Mouse (Mus musculus): ENCODE measurements at regions not wholly inside any gene's neighbourhood (a gene's known extent, or its start where the extent isn't known, plus 50 kb on each side); places are given as distances from the start of the nearest gene placed in this dataset.

DNA sequence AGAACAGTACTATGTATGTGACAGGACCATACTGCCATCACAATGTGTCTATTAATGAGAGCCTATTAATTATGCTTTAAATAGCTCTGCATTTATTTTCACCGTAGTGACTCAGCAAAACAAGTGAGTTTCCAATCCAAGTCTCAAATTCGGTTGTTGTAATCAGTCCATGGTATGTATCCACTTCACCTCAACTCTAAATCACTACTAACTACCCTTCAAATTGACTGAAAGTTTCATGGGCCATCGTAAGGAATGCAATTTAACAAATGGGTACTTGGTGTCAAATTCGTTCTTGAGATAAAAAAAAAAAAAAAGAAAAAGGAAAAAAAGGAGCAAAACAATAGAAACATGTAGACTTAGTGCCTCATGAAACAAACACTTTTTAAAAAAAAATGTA is 433.2 kb downstream of the 1190002N15Rik start:
- no peak for DNase-seq

DNA sequence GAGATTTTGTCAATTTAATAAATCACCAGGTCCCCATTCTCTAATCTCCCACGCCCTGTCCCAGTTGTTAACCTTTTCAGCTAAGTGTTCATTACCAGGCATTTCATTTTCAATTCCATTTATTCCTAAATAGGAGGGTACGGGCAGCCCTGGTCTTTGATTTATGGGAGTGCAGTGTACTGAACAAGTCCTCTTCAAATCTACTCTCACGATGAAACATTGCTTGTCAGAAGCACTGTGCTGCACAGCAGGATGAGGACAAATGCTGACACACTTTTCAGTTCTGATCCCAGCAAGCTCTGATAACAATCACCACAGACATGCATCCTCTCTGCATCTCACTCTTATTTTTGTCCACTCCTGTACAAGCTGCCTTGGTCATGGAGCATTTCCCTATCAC is 435.9 kb downstream of the 1190002N15Rik start:
- DNase-seq, result no peak

DNA sequence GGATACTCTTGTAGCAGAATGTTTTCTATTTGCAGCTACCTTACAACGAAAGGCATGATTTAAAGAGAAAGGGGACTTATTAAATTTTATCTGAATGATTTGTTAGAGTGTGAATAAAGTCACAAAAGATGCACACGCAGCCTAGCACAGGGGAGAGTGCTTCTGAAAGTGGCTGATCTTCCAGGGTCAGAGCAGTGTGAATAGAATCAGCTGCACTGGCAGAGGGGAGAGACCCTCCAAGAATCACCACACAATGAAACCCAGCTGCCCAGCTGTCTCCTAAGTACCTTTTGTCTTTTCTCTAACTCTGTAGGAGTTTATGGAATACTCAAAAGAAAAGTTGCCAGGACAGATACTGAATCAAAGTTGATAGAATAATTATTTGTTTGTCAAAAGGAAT is 443.1 kb downstream of the 1190002N15Rik start:
- DNase-seq, result no peak

DNA sequence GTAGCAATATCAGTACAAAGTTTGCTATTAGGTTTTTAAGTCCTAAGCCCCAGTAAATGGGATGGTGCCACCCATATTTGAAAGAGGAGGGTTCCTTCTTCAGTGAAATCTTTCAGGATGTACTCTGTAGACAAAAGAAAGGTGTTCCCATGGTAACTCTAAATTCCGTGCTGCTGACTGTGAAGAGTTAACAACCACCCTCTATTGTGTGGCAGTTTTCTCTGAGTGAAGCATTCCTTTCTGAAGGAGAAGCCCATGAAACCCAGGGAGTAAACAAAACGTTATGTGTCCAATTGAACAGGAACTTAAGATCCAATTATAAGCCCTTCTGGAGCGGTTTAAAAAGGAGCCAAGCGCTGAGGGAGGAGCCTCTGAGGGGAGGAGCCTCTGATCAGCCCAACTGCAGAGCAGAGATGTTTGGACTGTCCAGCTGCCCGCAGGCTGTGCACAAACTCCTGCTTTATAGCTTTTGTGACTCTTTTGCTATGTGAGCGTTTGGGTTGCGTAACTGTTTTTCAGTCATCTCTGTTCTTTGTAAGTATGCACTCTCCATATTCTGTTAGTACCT is 446.1 kb downstream of the 1190002N15Rik start:
- no peak for DNase-seq

DNA sequence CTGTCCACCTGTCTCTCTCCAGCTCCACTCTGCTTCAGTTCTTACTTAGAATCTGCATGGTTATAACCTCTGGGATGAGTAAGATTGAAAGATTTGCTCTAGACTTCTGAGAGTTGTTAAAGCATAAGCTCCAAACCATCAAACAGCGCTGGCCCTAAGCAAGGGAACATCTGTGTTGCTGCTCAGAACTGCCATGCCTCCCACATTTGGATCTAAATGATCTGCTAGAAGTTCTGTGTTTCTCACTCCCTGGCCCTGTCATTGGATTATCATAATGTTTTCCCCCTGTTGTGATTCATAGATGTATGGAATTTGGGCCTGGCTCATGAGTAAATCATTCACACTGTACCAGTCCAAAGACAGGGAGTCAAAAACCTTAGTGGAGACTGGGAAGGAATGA is 448.1 kb downstream of the 1190002N15Rik start:
- no peak for DNase-seq

DNA sequence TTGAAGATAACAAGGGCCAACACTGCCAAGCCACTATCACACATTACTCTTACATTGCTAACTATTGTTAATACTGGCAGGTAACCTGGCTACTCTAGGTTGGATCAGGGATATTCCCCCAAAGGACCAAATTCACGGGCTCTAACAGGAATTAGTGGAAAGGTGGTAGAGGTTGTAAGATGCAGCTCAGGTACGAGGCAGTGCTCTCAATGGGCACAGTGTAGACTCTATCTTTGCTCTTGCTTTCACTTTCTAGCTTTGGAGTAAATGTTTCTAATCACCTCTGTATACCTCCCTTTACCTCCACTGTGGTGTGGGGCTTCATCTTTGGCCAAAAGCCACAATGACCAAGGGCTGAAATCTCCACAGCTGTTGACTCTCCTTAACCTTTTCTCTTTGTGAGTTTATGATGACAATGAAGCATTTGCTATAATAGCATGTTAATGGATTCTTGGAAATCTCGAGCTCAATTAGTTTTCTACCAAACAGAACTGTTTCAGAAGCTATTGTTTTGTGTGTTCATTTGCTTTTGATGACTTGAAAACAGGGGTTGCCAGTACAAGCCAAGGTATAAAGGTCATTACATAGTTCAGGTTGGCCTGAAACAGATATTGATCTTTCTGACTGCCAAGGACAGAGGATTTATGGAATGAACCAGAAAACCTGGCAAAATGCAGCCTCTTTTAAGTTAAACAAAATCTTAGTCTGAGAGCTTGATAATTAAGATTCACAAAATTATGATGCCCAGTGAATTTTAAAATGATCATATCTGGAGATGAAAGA is 454.1 kb downstream of the 1190002N15Rik start:
- no peak for DNase-seq

DNA sequence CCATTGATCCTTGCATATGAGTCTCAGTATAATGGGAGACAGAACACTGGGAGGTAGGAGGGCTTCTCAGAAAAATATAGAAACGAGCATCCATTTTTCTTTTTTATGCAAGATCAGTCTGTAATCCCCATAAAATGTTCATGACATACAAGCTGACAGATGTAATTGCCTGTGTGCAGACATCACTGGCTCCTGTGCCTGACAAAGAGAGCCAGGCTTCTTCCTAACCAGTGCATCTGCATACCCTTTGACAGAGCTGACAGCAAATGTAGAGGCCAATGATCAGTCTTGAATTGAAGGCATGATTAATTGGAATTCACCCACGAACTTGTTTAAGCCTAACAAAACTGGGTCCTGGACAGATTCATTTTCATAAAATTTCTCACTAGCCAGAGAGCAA is 463.0 kb downstream of the 1190002N15Rik start:
- no peak for DNase-seq

DNA sequence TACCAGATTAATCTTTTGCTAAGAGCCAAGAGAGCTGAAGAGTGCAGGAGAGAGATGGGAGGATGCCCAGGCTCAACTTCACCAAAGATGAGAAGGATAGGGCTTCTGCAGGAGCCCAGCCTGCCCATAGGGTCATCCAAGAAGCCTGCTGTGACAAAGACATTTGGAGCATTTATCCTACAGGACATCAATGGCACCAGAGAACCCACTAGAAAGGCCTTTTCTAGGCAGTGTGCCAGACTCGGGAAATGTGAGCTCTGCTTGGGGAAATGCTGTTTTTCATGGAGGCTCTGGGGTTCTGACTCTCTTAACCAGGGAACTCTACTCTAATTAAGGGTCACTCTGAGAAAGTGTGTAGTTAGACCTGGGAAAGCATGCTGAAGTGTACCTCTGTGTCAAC is 470.8 kb downstream of the 1190002N15Rik start:
- peak; percentile 11 for DNase-seq

DNA sequence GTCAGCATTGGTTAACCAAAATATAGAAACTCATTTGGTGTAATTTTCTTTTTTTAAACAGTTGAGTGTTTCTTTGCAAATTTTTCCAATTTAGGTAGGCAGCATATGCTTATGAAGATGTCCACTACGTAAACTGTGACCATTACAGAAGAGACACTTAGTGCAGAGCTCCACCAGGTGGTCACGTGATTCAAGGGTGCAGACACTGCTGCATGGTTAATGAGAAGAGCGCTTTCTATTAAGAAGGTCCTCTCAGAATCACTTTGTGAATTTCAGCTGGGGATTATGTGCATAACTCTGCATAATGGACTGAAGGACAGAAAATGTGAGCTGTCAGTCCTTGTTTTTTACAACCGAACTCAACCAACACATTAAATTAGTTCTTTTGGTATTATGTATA is 484.7 kb downstream of the 1190002N15Rik start:
- no peak for DNase-seq

DNA sequence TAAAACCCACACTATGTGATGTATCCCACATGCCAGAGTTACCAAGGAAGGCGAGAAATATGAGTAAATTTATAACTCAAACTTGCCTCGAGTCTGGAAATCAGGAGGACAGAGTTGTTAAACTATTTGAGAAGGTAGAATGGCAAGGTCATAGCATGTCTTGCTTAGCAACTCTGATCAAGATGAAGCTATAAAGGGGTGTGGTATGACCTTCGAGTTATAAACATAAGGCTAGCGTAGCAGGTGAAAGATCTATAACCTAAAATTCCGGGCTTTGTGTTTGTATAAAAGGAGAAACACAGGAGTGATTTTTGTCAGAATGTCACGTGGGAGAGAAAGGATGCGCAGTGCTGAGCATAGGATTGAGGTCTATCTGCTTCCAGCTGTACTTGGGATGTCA is 490.0 kb downstream of the 1190002N15Rik start:
- DNase-seq, result no peak

DNA sequence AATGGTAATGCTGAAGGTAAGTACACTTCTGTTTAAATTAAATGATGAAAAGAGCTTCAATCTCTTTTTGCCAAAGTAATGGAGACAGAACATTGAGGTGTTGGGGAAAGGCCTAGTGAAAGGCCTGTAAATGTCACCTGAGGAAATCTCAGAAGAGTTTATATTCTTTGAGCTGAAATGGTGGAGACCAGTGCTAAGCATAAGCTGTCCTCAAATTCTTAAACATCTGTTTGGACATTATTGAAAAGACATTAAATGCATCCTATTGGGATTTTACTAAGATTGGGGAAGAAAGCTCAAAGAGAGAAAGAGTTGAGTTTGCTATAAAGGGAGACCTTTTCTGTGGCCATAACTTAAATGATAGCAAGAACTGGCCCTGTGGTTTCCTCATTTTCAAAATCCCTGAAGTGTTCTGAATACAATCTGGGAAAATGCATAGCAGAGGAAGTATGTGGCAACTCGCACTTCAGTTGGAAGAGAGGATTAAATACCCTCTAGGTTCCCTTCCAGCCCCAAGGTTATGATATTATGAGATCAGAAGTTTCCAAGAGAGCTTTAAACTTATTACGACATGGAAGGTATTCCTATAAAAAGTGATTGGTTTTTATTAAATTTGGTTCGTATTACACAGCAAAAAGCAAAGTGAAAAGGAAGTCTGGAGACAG is 492.3 kb downstream of the 1190002N15Rik start:
- no peak for DNase-seq

DNA sequence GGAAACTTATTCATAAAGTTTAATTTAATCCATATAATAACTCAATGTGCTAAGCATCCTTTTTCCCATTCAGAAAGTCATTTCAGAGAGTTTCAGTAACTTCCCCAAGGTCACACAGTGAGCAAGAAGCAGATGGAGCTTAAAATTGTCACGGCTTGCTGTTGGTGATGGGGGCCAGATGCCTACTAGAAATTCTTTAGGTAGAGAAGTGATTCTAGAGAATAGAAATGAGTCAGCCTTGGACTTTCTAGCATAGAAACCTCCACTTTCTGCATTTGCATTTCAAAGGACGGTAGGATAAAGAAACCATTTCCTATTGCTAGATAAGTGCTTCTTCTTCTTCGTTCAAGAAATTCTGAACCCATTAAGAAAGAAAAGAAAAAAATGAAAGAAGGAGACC is 514.1 kb downstream of the 1190002N15Rik start:
- DNase-seq, result no peak

DNA sequence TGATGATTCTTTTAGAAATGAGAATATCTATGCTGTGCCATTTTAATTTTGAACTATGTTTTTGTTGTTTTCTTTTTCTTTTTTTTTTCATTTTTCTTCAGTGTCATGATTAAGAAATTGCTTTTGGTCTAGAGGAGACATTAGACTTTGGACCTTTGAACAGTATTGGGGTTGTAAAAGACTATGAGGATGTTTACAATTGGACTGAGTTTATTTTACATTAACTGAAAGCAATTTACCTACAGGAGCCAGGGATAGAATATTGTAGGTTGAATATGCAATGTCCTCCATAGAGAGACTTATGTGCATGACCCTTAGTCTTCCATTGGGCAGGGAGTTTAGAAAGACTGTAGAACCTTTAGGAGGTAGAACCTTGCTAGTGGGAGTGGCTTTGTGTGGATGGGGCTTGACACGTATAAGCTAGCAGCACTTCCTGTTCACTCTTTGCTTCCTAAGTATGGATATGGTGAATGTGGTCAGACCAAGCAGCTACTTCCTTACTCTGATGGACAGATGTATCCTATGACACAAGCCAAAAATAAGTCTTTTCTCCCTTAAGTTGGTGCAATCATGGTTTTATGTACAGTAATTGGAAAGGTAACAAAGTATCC is 516.5 kb downstream of the 1190002N15Rik start:
- DNase-seq, result no peak

DNA sequence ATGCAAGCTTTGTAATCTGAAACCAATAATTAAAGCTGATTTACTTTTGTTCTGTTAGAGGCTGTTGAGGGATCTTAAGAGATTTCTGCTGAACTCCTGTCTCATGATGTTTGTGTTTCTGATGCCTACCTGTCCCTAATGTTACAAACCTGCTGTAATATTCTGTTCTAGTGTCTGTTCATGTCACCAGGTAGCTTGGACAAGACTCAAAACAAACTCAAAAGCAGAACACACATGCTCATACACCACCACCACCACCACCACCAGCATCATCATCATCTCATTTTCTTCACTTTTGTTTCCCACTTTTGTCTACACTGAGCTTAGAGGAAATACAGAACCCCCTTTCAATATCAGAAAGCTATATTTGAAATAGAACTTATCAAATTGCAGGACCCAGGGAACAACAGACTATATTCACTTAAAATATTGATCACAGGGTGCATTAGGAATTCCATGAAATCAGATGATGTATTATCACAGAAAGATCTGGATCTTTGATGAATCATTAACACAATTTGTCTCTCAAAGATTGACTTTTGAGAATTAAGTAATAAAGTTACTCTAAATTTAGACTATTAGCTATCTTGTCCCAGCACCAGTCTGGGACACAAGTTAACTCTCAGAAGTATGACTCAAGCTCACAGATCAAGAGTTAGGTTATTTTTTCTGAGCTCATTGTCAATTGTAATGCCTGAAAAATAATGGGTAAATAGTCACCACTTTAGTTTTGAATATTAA is 521.0 kb downstream of the 1190002N15Rik start:
- no peak for DNase-seq

DNA sequence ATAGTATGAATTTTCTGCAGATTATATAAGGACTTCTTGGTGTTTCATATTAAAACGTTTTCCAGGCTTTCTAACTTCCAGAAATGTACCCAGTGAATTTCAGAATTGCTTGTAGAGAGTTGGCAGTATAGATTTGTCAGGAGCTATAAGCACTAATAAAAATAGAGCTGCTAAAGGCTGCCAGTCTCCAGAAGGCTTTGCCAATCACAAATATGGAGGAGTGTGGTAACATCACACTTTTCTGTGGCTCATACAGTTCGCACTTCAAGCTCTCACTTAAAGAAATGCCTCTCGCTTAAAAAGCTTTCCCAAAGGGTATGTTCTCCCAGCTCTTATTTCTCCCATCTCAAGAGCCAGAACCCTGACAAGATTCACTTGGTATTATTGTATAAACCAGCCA is 545.7 kb downstream of the 1190002N15Rik start:
- DNase-seq, result no peak

DNA sequence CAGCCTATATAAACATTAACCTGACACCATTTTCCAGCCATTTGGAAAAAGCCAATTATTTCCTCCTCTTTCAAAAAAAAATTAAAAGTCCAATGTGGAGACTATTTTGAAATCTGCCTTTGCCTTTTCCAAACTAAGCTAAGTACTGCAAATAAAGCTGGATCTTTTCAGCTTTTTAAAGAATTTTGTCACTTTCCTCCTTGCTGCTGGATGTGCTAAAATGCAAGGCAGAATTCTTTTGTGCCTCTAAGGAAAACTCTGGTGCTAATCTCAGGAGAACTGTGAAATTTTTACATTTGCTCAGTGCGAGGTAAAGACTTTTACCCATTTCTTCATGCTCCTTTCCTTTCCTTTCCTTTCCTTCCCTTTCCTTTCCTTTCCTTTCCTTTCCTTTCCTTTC is 546.7 kb downstream of the 1190002N15Rik start:
- DNase-seq, result no peak

DNA sequence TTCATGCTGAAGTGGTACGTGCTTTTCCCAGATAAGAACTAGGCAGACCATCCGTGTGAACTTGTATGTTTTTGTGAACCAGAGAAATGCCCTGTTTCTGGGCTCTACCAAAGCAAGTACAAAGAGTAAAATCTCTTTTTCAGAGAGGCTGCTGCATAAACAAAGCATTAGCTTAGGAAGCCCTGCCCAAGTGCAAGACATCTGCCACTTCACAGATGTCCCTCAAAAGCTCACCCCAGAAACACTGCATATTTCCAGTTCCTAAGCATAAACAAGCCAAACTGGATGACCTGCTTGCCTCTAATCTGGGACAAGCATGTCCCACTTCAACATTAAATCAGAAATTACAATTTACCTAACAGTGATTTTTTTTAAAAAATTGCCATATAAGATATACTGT is 556.7 kb downstream of the 1190002N15Rik start:
- peak; percentile 13 for DNase-seq

DNA sequence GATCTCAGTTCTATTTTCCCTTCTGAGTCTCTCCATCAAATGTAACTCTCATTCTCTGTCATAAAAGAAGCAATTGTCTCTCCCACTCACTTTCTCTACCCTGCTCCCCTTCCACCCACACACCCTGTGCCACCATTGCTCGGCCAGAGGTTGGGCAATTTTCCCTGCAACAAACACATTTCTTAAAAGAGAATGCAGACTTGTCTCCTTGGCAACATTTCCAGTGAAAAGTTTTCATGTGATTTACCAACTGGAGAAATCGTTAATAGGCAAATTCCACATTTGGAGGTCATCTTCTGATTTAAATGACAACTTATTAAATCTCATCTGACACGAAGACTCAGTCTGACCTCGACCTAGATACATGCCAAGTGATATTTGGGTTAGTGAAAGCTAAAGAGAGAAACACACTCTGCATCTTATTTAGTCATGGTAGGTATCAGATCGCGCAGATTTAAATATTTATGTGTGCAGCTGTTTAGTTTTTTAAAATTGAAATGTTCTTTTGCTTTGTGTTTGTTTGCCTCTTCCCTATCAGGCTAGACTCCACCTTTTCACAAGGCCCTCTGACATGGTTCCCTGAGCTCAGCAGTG is 568.1 kb downstream of the 1190002N15Rik start:
- no peak for DNase-seq

DNA sequence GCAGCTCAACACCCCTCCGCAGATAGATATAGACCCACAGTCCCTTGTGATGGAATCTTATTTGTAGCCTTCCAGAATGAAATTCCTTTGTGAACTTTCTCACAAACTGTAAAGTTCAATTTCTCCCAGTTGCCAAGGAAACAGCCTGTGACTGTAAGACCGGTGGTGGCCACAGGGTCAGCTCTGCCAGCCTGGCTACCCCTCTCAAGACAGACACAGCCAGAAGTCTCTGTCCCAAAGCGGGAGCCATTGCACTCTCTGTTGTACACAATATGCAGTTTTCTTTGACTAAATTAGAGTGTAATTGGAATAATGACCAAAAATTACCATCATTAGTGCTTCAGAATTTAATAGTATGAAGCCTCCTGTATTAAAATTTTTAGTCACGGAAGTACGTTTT is 568.8 kb downstream of the 1190002N15Rik start:
- DNase-seq, result no peak

DNA sequence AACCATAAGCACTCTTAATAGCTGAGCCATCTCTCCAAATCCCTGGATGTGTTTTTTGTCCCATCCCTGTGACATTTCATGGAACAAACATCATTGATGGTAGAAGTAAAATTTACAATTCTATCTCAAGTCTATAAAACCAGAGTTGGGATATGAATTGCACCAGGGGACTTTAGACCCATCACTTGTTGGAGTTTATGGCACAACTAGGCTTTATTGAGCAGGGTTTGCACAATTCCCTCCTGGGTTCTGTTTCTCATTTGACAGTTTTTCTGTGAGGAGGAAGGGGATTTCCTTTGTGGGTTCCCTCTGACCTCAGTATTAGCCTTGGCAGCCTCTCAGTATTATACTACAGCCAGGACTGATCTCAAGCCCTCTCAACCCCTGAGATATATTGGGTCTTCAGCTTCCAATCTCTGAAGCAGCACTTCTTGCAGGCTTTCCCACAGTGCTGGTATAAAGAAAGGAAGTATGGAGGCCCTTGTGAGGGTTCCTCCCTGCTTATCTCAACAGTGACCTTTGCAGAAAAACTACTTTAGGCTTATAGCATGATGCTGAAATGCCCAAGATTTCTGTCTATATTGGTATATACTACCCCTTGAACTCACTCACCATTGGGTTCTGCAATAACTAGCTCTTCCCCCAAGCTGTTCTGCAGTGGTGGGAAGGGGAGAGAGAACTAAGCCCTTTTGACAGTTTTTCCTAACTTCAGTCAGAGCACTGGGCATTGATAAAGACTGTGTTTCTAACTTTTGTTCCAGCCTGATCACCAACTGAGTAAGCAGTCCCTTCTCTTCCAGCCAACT is 582.4 kb downstream of the 1190002N15Rik start:
- DNase-seq, result no peak

DNA sequence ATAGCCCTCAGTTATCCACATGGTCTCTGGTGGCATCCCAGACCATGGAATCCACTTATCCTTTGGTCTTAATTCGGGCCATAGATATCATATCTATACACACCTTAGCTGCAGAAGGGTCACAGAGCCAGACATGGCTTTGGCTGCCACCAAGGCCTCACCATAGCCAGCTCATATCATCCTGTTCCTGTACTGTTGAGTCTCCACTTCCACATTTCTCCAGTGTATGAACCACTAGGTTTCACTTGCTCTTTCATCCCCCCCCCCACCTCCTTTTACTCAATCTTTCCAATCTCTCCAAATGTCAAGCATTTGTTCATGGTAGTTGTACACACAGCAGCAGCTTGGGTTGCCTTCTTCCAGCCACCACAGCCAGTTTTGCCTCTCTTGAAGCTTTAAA is 589.2 kb downstream of the 1190002N15Rik start:
- no peak for DNase-seq

DNA sequence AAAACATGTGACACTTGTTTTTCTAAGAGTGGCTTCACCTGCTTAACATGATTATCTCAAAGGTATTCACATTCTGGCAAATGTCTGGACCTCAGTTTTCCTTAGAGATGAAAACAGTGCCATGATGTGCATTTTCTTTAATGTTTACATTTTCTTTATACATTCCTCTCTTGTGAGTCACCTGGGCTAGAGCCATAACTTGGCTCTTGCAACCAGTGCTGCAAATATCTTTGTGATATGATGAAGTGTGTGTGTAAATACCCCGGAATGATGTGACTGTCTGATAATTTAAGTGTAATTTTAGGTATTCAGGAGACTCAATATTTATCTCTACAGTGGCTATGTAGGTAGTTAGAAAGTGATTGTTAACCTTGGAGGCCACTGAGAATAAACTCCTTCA is 590.8 kb downstream of the 1190002N15Rik start:
- DNase-seq, result no peak

All from cerebellum, adult 11-12 months (tissue).